In the genomic region with DNA sequence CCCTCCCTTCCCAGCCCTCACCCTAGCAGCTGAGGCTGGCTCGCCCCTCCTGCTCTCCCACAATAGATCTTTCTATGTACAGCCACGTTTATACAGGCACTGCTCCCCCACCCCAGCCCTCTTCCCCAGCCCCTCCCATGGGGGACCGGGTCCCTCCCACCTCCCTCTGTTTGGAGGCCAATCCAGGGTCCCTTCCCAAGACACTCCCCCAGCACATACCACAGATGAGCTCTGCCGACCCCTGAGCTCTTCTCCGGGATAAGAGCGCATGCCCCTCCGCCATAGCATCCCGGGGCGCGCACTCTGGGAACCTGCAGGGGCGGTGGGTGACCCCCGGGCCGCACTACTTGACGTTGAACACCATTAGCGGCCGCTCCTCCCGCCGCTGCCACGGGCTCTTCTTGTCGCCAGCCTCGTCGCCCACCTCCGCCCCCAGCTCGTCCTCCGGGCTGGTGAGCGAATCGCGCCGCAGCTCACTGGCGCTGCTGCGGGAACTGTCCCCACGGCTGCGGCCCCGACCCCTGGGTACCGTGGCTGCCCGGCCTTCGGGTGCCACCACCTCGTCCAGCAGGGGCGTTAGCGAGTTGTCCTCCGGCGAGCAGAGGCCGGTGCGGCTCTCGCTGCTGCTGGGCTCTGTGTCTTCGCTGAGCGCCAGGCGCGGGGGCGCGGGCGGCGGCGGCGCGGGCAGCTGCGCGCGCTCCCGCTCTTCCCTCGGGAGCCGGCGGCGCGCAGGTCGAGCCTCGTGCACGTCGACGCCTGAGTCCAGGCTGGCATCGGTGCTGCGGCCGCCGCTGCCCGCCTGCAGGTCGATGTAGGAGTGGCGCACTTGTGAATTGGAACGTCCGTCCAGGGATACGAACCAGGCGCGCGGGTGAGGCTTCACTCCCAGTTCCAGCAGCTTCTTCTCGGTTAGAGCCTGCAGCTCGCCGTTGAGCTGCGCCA, we compare ENCODE assay signal across 1 mouse cellular context.
TF ChIP-seq lines count a peak whose summit lies in the region.

No protein-coding gene starts in this region.

TF ChIP-seq in C2C12, 6 proteins besides CTCF, POLR2A, EP300 and RAD21:
- TF ChIP-seq FOSL1 (IDR thresholded peaks at IDR 0.05; ENCODE audit: insufficient read depth, low read length, poor library complexity, severe bottlenecking) (no peak), MYOD1 (IDR thresholded peaks at IDR 0.05; ENCODE audit: control insufficient read depth, insufficient read length, low read depth) (no peak), MYOG (IDR thresholded peaks at IDR 0.05; ENCODE audit: control insufficient read depth, extremely low read depth, insufficient read length) (no peak), USF1 (IDR thresholded peaks at IDR 0.05; ENCODE audit: low read depth) (no peak), MAX (IDR thresholded peaks at IDR 0.05) (no peak), CEBPB (IDR thresholded peaks at IDR 0.05; ENCODE audit: low read depth) (no peak)
